Comparison of ENCODE assay signal across 8 mouse cellular contexts in the genomic region with DNA sequence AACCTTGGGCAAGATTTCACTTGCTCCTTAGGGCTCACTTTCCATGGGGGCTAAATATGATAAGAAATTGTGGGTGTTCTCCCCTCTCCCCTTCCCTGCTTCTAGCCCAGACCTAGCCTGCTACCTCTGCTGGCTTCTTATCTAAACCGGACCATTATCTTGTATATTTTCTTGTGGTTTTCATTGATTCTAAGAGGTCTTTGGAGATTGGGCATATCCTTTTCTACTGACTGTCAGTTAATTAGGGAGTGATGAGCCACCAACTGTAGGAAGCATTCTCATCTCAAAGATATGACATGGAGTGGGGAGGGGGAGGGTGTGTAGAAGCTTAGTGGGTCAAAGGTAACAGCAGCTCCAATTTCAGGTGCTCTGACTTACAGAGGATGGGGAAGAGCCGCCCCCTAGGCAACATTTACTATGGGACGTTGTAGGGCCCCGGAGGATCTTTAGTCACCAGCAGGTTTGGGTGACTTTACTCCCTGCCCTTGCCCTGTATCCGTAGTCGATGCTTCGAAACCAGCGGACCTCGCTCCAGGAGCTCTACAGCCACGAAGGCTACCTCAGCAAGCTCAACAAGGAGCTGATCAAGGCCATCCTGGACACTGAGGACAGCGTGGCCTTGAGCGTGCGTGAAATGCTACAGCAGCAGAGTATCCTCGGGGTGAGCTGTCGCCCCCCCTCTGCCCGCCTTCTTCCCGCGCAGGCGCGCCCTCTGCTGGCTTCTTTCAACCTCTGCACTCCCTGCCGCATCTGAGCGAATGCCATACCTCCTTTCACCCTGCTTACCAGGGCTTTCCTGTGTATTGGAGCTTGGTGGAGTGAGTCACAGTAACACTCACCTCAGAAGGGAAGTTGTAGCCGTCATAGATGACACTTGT. TPM values are rescaled to one million over a fixed set of nuclear protein-coding genes. Genes with fewer than 3 reads are reported as not detected.
DNase-seq lines count a peak whose midpoint lies in the region; ATAC-seq and TF ChIP-seq lines count a peak whose summit lies in the region.

No protein-coding gene starts in this region.

- H3K27me3 ChIP-seq in G1E (ENCODE audit: insufficient read depth, low read length), result peaks cover 2% of the 10 kb centered on the region
- no peaks in the 10 kb centered on the region for H3K27me3 ChIP-seq in forebrain, embryonic 16.5 days (replicated peaks; ENCODE audit: control insufficient read depth, insufficient read depth, low read length)

- peak overlapping the region; percentile 68 for H3K4me3 ChIP-seq in G1E (ENCODE audit: low read depth, low read length)
- peak overlapping the region; percentile 35 for H3K4me3 ChIP-seq in forebrain, embryonic 16.5 days (replicated peaks; ENCODE audit: low read length)

- H3K27ac ChIP-seq in forebrain, embryonic 16.5 days (ENCODE audit: low read length), result no peak overlapping the region

- intact Hi-C loops in heart, postnatal 36 days (cut with DNase I), result loop anchor here (1.0 to 2.0 kb wide), 3 partner anchors 22 to 72 kb away; a partner anchor contains a TSS

- peak overlapping the region; percentile 57 for H3K4me2 ChIP-seq in forebrain, embryonic 16.5 days (ENCODE audit: low read length)

- DNase-seq in G1E (ENCODE audit: low spot score), result peak; percentile 51
- peak; percentile 82 to 92 for DNase-seq in cerebellum, adult 18-20 months
- DNase-seq in heart, postnatal 36 days, result peak; percentile 84 to 89
- peak; percentile 80 to 85 for DNase-seq in layer of hippocampus, adult 18-20 months (ENCODE audit: low spot score in 2 of 2)
- peak; percentile 70 to 79 for DNase-seq in lung, adult 18-20 months
- peak; percentile 83 for DNase-seq in testis, postnatal 14 days (ENCODE audit: low spot score)

- H3K9me3 ChIP-seq in G1E (replicated peaks), result no peaks in the 10 kb centered on the region
- no peaks in the 10 kb centered on the region for H3K9me3 ChIP-seq in forebrain, embryonic 16.5 days (ENCODE audit: control insufficient read depth, low read length)

- peaks cover 40% of the 10 kb centered on the region for H3K36me3 ChIP-seq in G1E (replicated peaks)
- H3K36me3 ChIP-seq in forebrain, embryonic 16.5 days (ENCODE audit: control insufficient read depth, insufficient read depth), result no peaks in the 10 kb centered on the region

- peak; percentile 47 for ATAC-seq in G1E (ENCODE audit: extremely low read depth, insufficient number of reproducible peaks, low FRiP score, poor library complexity, severe bottlenecking)
- peak; percentile 94 for ATAC-seq in forebrain, embryonic 16.5 days
- peak; percentile 69 for ATAC-seq in neutrophil, adult 5-6 weeks (ENCODE audit: extremely low read depth, insufficient number of reproducible peaks, low FRiP score, poor library complexity, severe bottlenecking)

- WGBS in forebrain, embryonic 16.5 days, result 3% methylated on average over 23 of the region's 23 CpGs

- peaks cover 48% of the 10 kb centered on the region for H3K4me1 ChIP-seq in G1E (ENCODE audit: insufficient read depth, low read depth, low read length)
- H3K4me1 ChIP-seq in forebrain, embryonic 16.5 days (replicated peaks; ENCODE audit: control insufficient read depth, insufficient read depth, low read length), result peaks cover 6% of the 10 kb centered on the region; the same call in 1 of the 2 replicates

- peak overlapping the region; percentile 53 for H3K9ac ChIP-seq in forebrain, embryonic 16.5 days (replicated peaks; ENCODE audit: low read depth, low read length)

- peak; percentile 95 for TF ChIP-seq CTCF in G1E (IDR thresholded peaks at IDR 0.05; ENCODE audit: low read depth, low read length)

RNA-seq across cellular contexts. Expression of a gene that starts 21.8 kb away (rescaled TPM):
- total RNA-seq in G1E (2014; fragmentation: Nextera tagmentation) (2.1 and 3.8 TPM in 2 replicates), G1E (2017) (0.49 and 0.64 TPM in 2 replicates)
- 0.17 and 0.18 TPM in 2 replicates for polyA plus RNA-seq in G1E (2012)
- polyA plus RNA-seq in forebrain, embryonic 16.5 days (2015; fragmentation: Nextera tagmentation; extraction: Ambion mirVana), result 1.4 and 1.9 TPM in 2 replicates
- 1 to 10 TPM; 2.0 to 2.1 TPM for total RNA-seq in heart, postnatal 36 days (2021)
- 1 to 10 TPM; 1.7 to 2.3 TPM for total RNA-seq in layer of hippocampus, adult 18-20 months (2021)
- total RNA-seq in neutrophil, adult 5-6 weeks (2017), result not detected in 2 replicates

RNA-seq across cellular contexts. Expression of a gene that starts 22.4 kb away (rescaled TPM):
- total RNA-seq in G1E (2014; fragmentation: Nextera tagmentation) (21.1 and 23.7 TPM in 2 replicates), G1E (2017) (12.4 and 12.9 TPM in 2 replicates)
- 21.8 and 22.8 TPM in 2 replicates for polyA plus RNA-seq in G1E (2012)
- 13.3 and 14.1 TPM in 2 replicates for polyA plus RNA-seq in forebrain, embryonic 16.5 days (2015; fragmentation: Nextera tagmentation; extraction: Ambion mirVana)
- total RNA-seq in heart, postnatal 36 days (2021), result 10 to 100 TPM in 1 of 2 experiments, 1 to 10 TPM in 1; 8.0 to 10.0 TPM
- total RNA-seq in layer of hippocampus, adult 18-20 months (2021), result 10 to 100 TPM; 10.2 to 10.6 TPM
- 0.98 and 1.5 TPM in 2 replicates for total RNA-seq in neutrophil, adult 5-6 weeks (2017)

RNA-seq across cellular contexts. Expression of a gene that starts 27.2 kb away (rescaled TPM):
- total RNA-seq in G1E (2014; fragmentation: Nextera tagmentation) (not detected in 2 replicates), G1E (2017) (0.29 TPM in 1 of 2 replicates, not detected in the other)
- not detected in 2 replicates for polyA plus RNA-seq in G1E (2012)
- not detected in 2 replicates for polyA plus RNA-seq in forebrain, embryonic 16.5 days (2015; fragmentation: Nextera tagmentation; extraction: Ambion mirVana)
- not detected for total RNA-seq in heart, postnatal 36 days (2021)
- not detected for total RNA-seq in layer of hippocampus, adult 18-20 months (2021)
- total RNA-seq in neutrophil, adult 5-6 weeks (2017), result not detected in 2 replicates

RNA-seq across cellular contexts. Expression of a gene that starts 39.4 kb away (rescaled TPM):
- total RNA-seq in G1E (2014; fragmentation: Nextera tagmentation), result 29.4 and 34.4 TPM in 2 replicates
- 0.98 and 1.7 TPM in 2 replicates for total RNA-seq in G1E (2017)
- 60.0 and 62.8 TPM in 2 replicates for polyA plus RNA-seq in G1E (2012)
- 15.8 and 16.8 TPM in 2 replicates for polyA plus RNA-seq in forebrain, embryonic 16.5 days (2015; fragmentation: Nextera tagmentation; extraction: Ambion mirVana)
- 10 to 100 TPM in 1 of 2 experiments, 1 to 10 TPM in 1; 8.2 to 13.8 TPM for total RNA-seq in heart, postnatal 36 days (2021)
- total RNA-seq in layer of hippocampus, adult 18-20 months (2021), result 10 to 100 TPM; 15.0 to 15.6 TPM
- 0.70 and 1.4 TPM in 2 replicates for total RNA-seq in neutrophil, adult 5-6 weeks (2017)

RNA-seq across cellular contexts. Expression of a gene that starts 39.6 kb away (rescaled TPM):
- total RNA-seq in G1E (2014; fragmentation: Nextera tagmentation) (not detected in 2 replicates), G1E (2017) (0.22 TPM in 1 of 2 replicates, not detected in the other)
- not detected in 2 replicates for polyA plus RNA-seq in G1E (2012)
- not detected in 2 replicates for polyA plus RNA-seq in forebrain, embryonic 16.5 days (2015; fragmentation: Nextera tagmentation; extraction: Ambion mirVana)
- not detected for total RNA-seq in heart, postnatal 36 days (2021)
- total RNA-seq in layer of hippocampus, adult 18-20 months (2021), result not detected
- not detected in 2 replicates for total RNA-seq in neutrophil, adult 5-6 weeks (2017)
